Mouse (Mus musculus) forelimb bud, embryonic 11.5 days (tissue): ENCODE results near the gene 2310022B05Rik.

Experiments used
- DNase-seq: peaks from one replicate; pipeline ENCODE4 v3.0.0-alpha.2; 2012; ENCODE audit warnings: low read depth, low spot score

Gene 2310022B05Rik

GRCm38 (mm10) chr8:124608239-124608971, 54.8 kb downstream of the 2310022B05Rik start:
- peak; percentile 17 for DNase-seq

- no peak for DNase-seq
Observed at GRCm38 (mm10) chr8:124604066-124604465, 59.1 kb downstream of the 2310022B05Rik start.

DNA sequence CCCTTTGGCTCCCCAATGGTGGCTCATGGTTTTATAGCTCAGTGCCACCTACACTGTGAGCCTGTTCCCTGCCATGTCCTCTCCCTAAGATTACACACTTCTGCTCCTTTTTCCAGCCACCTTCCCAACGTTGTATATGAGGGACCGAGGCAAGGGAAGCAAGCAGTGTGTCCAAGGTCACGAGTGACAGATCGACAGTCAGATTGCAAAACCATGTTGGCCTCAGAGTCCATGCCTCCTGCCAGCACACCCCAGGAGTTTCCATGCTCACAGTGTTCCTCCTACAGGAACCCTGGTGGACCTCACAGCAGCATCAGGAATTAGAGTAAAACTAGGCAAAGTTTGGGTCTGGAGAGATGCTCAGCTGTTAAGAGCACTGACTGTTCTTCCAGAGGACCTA, 73.8 kb downstream of the 2310022B05Rik start:
- no peak for DNase-seq

DNA sequence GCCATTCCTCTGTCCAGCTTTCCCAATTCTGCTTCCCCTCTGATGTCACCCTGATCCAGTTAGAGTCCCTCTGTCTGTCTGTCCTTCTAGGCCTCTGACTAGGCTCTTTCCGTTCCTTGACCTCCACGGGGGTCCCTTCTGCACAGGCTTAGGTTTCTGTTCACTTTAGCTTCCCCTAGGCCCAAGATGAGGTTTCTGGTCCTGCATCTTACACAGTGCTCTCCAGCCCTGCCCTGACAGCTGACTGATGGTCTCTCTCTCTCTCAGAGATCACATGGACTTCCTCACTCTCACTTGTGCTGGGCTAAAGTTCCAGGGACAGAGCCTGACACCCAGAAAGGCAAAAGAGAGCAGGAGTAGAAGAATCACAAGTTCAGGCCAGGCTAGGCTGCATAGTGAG, 76.6 kb downstream of the 2310022B05Rik start:
- no peak for DNase-seq
